Mouse (Mus musculus): Measurements from ENCODE around the gene Itgb5. TPM values are rescaled to one million over a fixed set of nuclear protein-coding genes. Genes with fewer than 3 reads are reported as not detected.

Gene Itgb5
- polyA plus RNA-seq (2021; fragmentation: Nextera tagmentation): 10.6 and 11.0 TPM in 2 replicates
- long read RNA-seq, experiment 1, partial matches to known transcripts: 16 of 20 reads
- long read RNA-seq, experiment 1, other reads (novel, unspliced or antisense): 1 of 20 reads
- long read RNA-seq, experiment 2, transcript Itgb5-202 (15 exons, 3,282 nt): major isoform, 14 of 41 reads
- long read RNA-seq, experiment 2, partial matches to known transcripts: 21 of 41 reads
- long read RNA-seq, experiment 2, other reads (novel, unspliced or antisense): 2 of 41 reads

DNA sequence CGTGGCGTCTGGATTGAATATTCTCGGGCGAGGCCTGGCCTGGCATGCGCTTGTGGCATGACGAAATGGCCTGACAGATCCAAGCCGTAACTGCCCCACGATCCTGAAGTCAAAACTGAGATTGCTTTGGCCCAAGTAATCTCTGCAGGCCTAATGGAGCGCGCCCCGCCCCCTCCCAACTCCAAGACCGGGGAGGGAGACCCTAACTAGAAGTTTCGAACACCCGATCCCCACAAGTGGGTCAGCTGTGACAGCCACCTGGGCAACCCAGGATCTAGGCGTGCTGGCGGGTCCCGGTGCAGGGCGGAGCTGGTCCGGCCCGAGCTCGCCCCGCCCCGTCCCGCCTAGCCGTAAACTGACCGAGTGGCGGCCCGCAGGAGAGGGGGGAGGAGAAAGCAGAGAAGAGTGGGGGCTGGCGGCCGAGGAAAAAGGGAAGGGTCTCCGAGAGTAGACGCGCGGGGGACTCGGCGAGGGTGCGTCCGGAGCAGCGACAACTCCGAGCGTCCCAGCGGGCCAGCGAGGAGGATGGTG lies at the start of gene Itgb5:
TSS of gene Itgb5 (plus strand) at position 365 of the 531 bp plus-strand sequence.

DNA sequence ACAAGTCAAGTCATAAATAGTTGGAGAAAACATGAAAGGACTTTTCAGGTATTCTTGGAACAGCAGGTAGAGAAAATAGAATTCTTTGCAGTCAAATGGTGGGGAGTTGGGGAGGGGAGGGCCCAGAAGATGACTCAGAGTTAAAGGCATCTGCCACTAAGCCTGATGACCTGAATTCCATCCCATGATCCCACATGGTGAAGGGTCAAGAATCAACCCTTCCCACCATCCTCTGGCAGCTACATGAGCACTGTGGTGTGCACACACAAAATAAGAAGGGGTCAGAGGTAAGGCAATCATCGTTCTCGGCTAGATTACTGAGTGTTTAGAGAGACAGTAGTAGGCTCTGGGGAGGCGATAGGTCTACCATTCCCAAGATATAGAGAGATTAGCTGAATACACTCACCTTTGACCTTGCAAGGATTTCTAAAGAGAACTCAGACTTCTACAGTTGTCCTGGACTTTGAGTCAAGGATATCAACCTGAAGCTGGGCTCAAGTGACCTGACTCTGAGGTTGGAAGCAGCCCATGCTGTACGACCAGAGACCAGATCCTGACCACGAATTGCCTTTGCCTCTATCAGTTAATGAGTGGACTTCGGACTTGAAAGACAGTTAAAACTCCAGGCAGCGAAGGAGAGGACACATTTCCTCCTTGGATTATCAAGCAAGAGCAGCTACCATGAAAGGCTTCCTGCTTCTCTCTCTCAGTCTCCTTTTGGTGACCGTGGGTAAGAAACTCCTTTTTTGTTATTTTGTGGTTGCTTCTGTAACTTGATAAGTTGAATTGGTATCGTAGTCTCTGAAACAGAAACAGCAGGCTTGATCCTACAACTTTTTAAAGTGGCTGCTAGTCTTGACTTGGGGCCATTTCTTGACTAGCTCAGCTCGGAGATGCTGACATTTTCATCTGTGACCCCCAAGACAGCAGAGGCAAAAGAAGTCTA lies 35.3 kb upstream of the Itgb5 start, which contains the start of gene Muc13:
TSS of gene Muc13 (plus strand) at position 192 of the 946 bp plus-strand sequence.

DNA sequence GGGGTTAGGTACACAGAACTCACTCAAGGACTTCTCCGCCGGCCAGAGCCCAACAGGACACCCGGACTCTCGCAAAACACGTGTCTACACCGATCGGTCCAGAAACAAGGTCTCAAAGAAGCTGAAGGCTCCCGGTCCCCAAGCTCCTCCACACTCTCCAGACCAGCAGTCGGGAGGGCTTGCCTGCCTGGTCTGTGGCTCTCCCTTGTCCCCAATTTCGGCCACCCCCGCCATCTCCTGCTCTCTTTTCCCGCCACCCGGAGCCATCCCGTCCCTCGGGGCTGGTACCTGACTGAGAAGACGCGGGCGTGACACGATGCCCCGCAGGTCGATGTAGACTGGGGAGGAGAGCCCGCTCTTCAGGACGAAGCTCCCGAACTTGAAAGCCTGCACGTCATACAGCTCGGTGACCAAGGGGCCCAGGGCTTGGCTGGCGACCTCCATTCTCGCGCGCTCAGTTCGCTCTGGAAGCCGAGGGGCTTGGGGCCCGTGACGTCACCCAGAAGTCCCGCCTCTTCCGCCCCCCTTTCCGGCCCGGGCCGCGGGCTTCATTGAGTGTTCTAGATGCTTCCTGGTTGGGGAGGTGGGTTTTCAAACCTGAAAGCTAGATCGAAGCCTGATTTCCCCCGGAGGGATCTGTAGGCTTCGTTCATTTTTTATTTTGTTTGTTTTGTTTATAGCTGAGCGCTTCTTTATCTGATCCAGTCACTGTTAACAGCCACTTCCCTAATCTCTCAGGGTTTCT lies 137.2 kb downstream of the Itgb5 start, which contains the start of gene Umps:
TSS of gene Umps (minus strand) at position 501 of the 745 bp plus-strand sequence.

Other genes with a start within 250 kb of the Itgb5 start
- gene Heg1, start 145.3 kb upstream of the Itgb5 start, polyA plus RNA-seq (2021; fragmentation: Nextera tagmentation): 6.9 and 7.3 TPM in 2 replicates
- gene Muc13, start 35.6 kb upstream of the Itgb5 start, polyA plus RNA-seq (2021; fragmentation: Nextera tagmentation): 0.10 TPM in 1 of 2 replicates, not detected in the other
- gene Umps, start 137.4 kb downstream of the Itgb5 start, polyA plus RNA-seq (2021; fragmentation: Nextera tagmentation): 8.0 and 8.7 TPM in 2 replicates